Comparison of ENCODE assay signal across 10 mouse cellular contexts in genomic region chr5:100871987-100872386, GRCm38 (mm10). TPM values are rescaled to one million over a fixed set of nuclear protein-coding genes. Genes with fewer than 3 reads are reported as not detected.
DNase-seq lines count a peak whose midpoint lies in the region; ATAC-seq lines count a peak whose summit lies in the region.
"Had no signal": no experiment of that assay in that cellular context is flagged by ENCODE, and none has a peak within 500 bp of the region (broad histone marks: within the 10 kb centered on the region; RNA-seq: fewer than 3 reads in every experiment).

No protein-coding gene starts in this region.

- DNase-seq in 3T3-L1 (ENCODE audit: low read depth, low spot score): peak; percentile 12
- peak; percentile 93 for DNase-seq in A20 (ENCODE audit: low read depth, low spot score)
- peak; percentile 21 for DNase-seq in brain, adult 2 months (ENCODE audit: low read depth, low spot score)
- DNase-seq in adipocyte (ENCODE audit: low spot score): no peak
- no peak for DNase-seq in forebrain, embryonic 14.5 days (ENCODE audit: low spot score)
- no peak for DNase-seq in MN1 (ENCODE audit: low spot score)

- H3K4me3 ChIP-seq in forebrain, embryonic 14.5 days (ENCODE audit: low read depth, low read length): no peak overlapping the region
- H3K4me3 ChIP-seq: embryonic facial prominence, embryonic 13.5 days; limb, embryonic 15.5 days; myocyte had no signal

- WGBS in forebrain, embryonic 14.5 days: 90% methylated on average over 8 of the region's 8 CpGs

- no peaks in the 10 kb centered on the region for H3K27me3 ChIP-seq in forebrain, embryonic 14.5 days (replicated peaks; ENCODE audit: control insufficient read depth, insufficient read depth, low read length)
- H3K27me3 ChIP-seq: embryonic facial prominence, embryonic 13.5 days; limb, embryonic 15.5 days had no signal

- H3K4me1 ChIP-seq in forebrain, embryonic 14.5 days (ENCODE audit: control insufficient read depth, insufficient read depth, low read length): no peaks in the 10 kb centered on the region
- H3K4me1 ChIP-seq: embryonic facial prominence, embryonic 13.5 days; limb, embryonic 15.5 days had no signal

- no peak overlapping the region for H3K27ac ChIP-seq in forebrain, embryonic 14.5 days (ENCODE audit: low read depth, low read length)
- H3K27ac ChIP-seq: embryonic facial prominence, embryonic 13.5 days; limb, embryonic 15.5 days had no signal

- no peaks in the 10 kb centered on the region for H3K36me3 ChIP-seq in forebrain, embryonic 14.5 days (ENCODE audit: control insufficient read depth, insufficient read depth, low read length)
- H3K36me3 ChIP-seq: embryonic facial prominence, embryonic 13.5 days; limb, embryonic 15.5 days had no signal

- peak; percentile 100 for ATAC-seq in megakaryocyte, adult 5-6 weeks (ENCODE audit: poor library complexity, severe bottlenecking)
- ATAC-seq in forebrain, embryonic 14.5 days: no peak

- H3K9me3 ChIP-seq in forebrain, embryonic 14.5 days (replicated peaks; ENCODE audit: control insufficient read depth, low read length): no peaks in the 10 kb centered on the region
- H3K9me3 ChIP-seq: limb, embryonic 15.5 days had no signal

- no peak overlapping the region for H3K4me2 ChIP-seq in forebrain, embryonic 14.5 days (ENCODE audit: low read length)
- H3K4me2 ChIP-seq: embryonic facial prominence, embryonic 13.5 days; limb, embryonic 15.5 days had no signal

- no peak overlapping the region for H3K9ac ChIP-seq in forebrain, embryonic 14.5 days (ENCODE audit: low read length)
- H3K9ac ChIP-seq: embryonic facial prominence, embryonic 13.5 days; limb, embryonic 15.5 days had no signal

RNA-seq across cellular contexts. Expression of gene Gpat3, which starts 26.5 kb away (rescaled TPM):
- total RNA-seq in megakaryocyte, adult 5-6 weeks (2015): 3.1 and 3.2 TPM in 2 replicates
- total RNA-seq in megakaryocyte, adult 5-6 weeks (2017): 3.9 and 4.0 TPM in 2 replicates
- 0.33 and 0.69 TPM in 2 replicates for polyA plus RNA-seq in forebrain, embryonic 14.5 days (2014; fragmentation: Nextera tagmentation; extraction: Ambion mirVana)

RNA-seq across cellular contexts. Expression of gene Abraxas1, which starts 51.2 kb away (rescaled TPM):
- total RNA-seq in megakaryocyte, adult 5-6 weeks (2015): 5.9 and 12.7 TPM in 2 replicates
- total RNA-seq in megakaryocyte, adult 5-6 weeks (2017): 15.0 and 16.3 TPM in 2 replicates
- polyA plus RNA-seq in forebrain, embryonic 14.5 days (2014; fragmentation: Nextera tagmentation; extraction: Ambion mirVana): 11.8 and 13.4 TPM in 2 replicates

Comparison
In these comparisons a context has a peak if more than half of its experiments do, and no peak if none do; other contexts are left out.
1. DNase-seq: peak in 3T3-L1 (single experiment), A20 (single experiment) and brain, adult 2 months (single experiment); none in adipocyte (single experiment), forebrain, embryonic 14.5 days (single experiment) and MN1 (single experiment).